Mouse (Mus musculus) right cerebral cortex, postnatal 25 days (tissue): ENCODE measurements around the gene Gm20388.
A peak's percentile ranks its signal among the peaks of the same experiment; 100 is the strongest.

Source experiments
- DNase-seq: peaks from one replicate; pipeline ENCODE4 v3.0.0; 2022

The Gm20388 gene

DNA sequence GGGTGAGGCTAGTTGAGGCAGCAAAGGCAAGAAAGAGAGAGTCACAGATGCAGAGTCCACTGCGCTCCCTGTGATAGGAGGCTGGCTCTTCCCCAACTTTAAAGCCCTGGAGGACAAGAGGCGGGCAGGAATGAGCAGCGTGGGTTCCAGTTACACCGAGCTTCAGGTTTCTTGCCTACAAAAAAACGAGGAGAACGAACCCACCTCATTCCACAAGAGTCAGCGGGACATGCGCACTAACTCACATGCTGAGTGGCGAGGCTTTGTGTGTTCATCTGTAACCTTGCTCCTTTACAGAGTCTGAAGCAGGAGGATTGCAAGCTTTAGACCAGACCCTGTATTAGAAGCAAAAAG is 2748.1 kb downstream of the Gm20388 start:
- DNase-seq = no peak

DNA sequence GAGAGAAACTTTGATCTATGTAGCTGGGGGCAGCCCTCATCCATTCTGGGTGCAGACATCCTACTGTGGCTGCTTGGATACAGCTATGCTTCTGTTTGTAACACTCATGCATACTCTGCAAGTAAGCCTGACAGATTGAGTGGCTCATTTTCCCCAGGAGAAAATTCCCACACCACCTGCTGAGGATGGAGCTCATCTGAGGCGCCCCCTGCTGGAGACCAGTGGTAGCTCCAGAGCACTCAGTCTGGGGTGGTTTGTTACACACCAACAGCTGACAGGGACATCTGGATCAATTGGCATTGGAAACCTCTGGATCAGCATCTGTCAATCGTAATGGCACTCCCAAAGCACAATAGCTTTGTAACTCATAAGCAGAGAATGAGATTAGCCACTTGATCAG is 2749.4 kb downstream of the Gm20388 start:
- no peak for DNase-seq

- peak; percentile 80 for DNase-seq
Measured at GRCm38 (mm10) chr8:122661138-122661537, 2750.5 kb downstream of the Gm20388 start.

DNA sequence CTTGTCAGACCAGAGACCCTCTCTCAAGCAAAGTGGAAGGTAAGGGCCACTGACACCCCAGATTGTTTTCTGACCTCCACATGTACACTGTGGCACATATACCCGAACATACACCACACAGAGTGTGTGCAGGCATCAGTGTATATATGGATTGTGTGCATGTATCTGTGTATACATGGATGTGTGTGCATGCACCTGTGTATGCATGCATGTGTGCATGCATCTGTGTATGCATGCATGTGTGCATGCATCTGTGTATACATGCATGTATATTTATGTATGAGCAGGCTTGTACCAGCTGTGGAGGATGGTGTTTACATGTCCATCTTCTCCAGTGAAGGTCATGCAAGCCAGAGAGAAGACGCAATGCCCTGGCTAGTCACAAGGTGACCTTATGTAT is 2751.3 kb downstream of the Gm20388 start:
- DNase-seq = no peak

GRCm38 (mm10) chr8:122663106-122663505 is 2752.5 kb downstream of the Gm20388 start:
- no peak for DNase-seq

GRCm38 (mm10) chr8:122663670-122664069 is 2753.0 kb downstream of the Gm20388 start:
- DNase-seq = no peak

- DNase-seq = no peak
Measured at GRCm38 (mm10) chr8:122665221-122665620, 2754.6 kb downstream of the Gm20388 start.

DNA sequence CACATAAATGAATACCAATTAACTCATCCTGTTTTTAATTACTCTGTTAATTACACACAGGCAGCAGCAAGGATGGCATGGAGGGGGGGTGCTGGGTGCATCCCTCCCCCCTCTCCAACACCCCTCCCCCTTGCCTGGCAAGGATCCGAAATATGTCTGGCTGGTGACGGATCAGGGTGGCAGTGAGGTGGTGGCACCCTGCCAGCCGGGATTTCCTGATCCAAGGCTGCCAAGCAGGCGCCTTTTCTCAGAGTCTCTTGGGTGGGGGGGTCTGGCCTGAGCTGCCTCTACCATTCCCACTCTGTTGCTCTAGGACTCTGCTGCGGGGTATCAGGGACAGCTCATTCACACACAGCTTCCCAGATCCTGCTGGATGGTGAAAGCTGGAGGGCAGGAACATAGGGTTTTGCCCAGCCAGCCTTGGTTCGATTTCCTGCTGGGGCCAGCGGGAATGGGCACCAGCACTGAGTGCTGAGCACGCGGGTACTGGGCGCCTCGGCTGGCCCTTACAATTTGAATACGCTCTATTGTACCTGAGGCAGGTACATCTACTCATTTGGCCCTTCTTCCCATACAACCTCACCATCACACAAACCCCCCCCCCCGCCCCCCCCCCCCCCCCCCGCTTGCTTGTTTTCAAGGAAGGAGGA is 2755.2 kb downstream of the Gm20388 start:
- no peak for DNase-seq

- DNase-seq = no peak
Measured at GRCm38 (mm10) chr8:122666338-122666764, 2755.7 kb downstream of the Gm20388 start.

GRCm38 (mm10) chr8:122666827-122667226 is 2756.2 kb downstream of the Gm20388 start:
- DNase-seq = peak; percentile 73

DNA sequence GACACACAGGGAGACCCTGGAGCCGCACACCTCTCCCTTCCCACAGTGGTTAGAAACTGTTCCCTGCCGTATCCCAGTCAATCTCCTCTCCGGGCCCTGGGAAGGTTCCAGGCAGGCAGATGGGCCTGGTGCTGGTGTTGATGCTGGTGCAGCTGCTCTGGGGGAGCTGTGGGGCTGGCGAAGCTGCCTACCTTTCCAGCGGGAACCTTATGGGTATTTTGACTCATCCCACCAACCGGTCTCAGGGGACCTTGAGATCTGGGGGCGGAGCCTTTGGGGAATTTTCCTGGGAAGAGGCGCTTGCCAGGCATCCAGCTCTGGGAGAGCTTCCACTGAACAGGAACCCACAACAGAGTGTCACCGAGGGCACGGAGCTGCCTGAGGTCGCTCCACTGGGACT is 2757.2 kb downstream of the Gm20388 start:
- peak; percentile 84 for DNase-seq

DNA sequence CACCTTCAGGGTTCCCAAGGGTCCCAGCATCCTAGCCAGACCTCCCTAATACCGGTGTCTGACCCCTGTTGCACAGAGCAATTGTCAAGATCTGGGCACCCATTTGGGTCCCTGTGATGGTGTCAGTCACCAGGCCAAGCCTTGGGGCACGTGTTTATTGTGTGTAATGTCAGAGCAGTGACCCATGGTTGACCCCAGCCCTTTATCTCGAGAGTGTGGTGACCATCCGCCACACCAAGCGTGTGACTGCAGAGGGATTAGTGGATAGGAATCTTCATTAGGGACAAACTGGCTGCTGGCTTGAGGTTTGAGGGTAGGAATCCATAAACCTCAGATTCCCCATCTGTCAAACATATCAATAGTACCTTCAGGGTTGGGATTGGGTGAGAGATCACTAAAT is 2758.7 kb downstream of the Gm20388 start:
- DNase-seq = no peak

GRCm38 (mm10) chr8:122670001-122670400 is 2759.4 kb downstream of the Gm20388 start:
- no peak for DNase-seq

DNA sequence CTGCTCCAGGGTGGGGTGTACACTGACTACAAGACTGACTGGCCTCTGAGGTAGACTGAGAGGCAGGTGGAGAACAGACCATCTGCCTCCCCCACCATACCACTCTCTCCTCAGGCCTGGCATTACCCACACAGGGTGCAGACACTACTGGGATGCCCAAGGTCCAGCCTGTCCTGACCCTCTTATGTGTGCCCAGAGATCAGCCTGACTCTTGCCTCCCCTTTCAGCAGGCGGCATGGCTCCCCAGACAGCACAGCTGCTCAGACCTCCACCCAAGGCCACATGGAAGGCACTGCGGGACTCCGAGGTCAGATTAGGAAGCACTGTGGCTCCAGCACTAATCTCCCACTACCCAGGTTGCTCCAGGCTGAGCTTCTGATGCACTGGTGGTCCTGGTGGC is 2760.1 kb downstream of the Gm20388 start:
- no peak for DNase-seq

GRCm38 (mm10) chr8:122671894-122672293 is 2761.3 kb downstream of the Gm20388 start:
- DNase-seq = no peak

DNA sequence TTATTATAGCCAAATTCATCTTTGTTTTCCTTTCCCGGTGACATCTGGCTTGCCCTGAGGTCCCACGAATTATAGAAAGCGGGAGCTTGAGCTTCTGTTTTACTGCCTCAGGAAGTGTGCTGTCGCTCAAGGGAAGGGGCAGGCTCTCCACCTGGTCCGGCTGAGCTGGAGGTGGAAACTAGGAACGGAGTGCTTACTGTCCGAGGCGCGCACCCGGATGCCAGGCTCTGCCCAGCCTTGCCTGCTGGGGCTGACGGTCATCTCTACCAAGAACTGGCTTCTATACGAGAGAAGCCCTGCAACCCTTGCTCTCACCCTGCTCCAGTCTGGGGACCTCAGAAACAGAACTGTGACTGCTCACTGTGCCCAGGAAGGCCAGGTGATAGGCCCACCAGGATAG is 2763.3 kb downstream of the Gm20388 start:
- DNase-seq = no peak

DNA sequence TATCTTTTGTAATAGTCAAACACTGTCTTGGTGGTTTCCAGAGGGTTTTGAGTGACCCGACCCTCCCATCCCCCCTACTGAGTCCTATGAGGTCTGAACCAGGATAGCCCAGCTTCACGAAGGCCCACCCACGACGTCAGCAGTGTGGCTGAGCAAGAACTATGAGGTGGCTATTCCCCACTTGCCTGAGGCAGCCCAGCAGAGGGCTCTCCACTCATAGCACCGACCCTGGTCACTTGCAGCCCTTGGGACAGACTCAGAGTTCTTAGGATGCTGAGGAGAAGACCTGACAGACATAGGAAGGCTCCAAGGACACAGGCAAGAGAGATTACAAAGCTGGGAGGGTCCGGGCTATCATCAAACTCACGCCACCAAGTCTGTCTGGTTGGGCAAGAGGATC is 2764.4 kb downstream of the Gm20388 start:
- no peak for DNase-seq

- DNase-seq = no peak
Measured at GRCm38 (mm10) chr8:122675596-122676420, 2765.2 kb downstream of the Gm20388 start.

- peak; percentile 81 for DNase-seq
Measured at GRCm38 (mm10) chr8:122676621-122677480, 2766.2 kb downstream of the Gm20388 start.

DNA sequence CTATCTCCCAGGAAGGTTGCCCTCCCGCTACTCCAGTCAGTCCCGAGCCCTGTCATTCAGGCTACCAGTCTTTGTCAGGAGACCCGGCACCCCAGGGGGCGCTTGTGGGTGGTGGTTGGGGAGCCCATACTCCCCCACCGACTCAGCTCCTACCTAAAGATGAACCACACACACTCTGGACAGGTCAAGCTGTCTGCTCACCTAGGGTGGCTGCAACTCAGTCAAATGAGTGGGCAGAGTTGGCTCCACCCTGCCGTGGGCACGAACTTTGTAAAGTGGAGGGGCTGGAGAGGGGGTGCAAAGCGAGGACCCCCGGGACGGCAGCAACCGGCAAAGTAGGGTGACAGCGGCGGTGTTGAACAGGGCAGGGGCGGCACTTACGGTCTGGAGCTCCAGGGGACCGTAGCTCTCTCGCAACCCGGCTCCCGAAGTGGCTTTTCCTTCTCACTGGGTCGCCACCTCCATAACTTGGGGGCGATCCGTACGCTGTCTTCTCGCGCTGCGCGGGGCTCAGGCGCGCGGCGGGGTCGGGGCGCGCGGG is 2766.9 kb downstream of the Gm20388 start:
- peak; percentile 37 for DNase-seq

DNA sequence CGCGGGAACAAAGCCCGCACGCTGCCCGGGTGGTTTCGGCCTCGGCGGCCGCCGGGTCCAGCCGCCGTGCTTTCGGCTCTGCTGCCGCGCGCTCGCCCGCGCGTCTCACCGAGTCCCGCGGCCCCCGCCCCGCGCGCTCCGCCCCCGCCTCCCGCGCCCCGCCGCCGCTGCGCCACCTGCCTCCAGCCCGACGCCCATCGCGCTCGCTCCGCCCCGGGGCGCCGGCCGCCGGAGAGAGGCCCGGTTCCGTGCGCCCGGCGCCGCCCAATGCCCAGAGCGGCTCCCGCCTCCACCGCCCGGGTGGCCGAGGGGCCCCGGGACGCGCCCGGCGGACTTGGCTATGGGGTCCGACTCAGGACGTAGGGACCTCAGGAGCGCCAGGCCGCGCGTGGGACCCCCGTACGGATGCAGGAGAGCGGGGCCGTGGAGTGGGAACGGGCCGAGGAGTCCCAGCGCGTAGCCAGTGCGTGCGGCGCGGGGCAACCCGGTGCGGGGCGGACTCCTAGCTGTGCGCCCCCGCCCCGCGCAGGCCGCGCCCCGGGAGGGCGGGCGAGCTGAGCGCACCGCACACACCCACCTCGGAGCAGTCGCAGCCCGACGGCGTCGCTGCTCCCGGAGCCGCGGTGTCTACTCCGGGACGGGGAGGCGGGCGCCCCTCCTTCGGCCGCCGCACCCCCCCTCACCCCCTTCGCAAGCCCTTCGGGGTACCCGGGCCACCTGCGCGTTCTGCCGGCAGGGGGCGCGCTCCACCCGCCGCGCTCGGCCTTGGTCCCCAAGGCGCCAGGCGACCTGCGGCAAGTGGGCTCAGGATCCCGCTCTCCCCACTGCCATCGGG is 2767.6 kb downstream of the Gm20388 start:
- peak; percentile 85 for DNase-seq

GRCm38 (mm10) chr8:122678896-122679210 is 2768.2 kb downstream of the Gm20388 start:
- DNase-seq = no peak
